Mouse (Mus musculus) layer of hippocampus, adult 8-10 months (tissue): Measurements from ENCODE around the gene Ephb3. TPM values are rescaled to one million over a fixed set of nuclear protein-coding genes. Genes with fewer than 3 reads are reported as not detected.
"Not testable (repeated sequence)": the region's sequence is repeated elsewhere in the genome, so short reads cannot be mapped to it uniquely, and the experiment has no call there.

Experiments
- DNase-seq, 2 experiments: peaks; one replicate each; pipeline ENCODE4 v3.0.0; 2022; ENCODE audit warnings: low spot score in 2 of 2
- total RNA-seq, 4 experiments: library from RNA; stranded (reverse); gene quantifications; 2 replicates each; pipeline ENCODE4 v1.2.4; 2022

Ephb3 gene
- total RNA-seq: 10 to 100 TPM; 17.3 to 19.9 (median 19.2) TPM

- DNase-seq: peak; percentile 99
These were observed at the start of gene Ephb3 for GRCm38 (mm10) chr16:21204367-21205092. Gene Ephb3 (plus strand): TSS chr16:21204755.

- DNase-seq: not testable (repeated sequence)
These were observed 48.3 kb upstream of the Ephb3 start for GRCm38 (mm10) chr16:21156261-21156660.

- not testable (repeated sequence) for DNase-seq
These were observed 45.3 kb upstream of the Ephb3 start for GRCm38 (mm10) chr16:21159226-21159625.

GRCm38 (mm10) chr16:21163423-21163822 is 41.1 kb upstream of the Ephb3 start:
- not testable (repeated sequence) for DNase-seq

GRCm38 (mm10) chr16:21165343-21166220 is 39.0 kb upstream of the Ephb3 start:
- not testable (repeated sequence) for DNase-seq

- no peak for DNase-seq
These were observed 35.8 kb upstream of the Ephb3 start for GRCm38 (mm10) chr16:21168730-21169129.

- no peak for DNase-seq
These were observed 29.3 kb upstream of the Ephb3 start for GRCm38 (mm10) chr16:21175236-21175635.

GRCm38 (mm10) chr16:21182108-21182507 is 22.4 kb upstream of the Ephb3 start:
- DNase-seq: no peak

GRCm38 (mm10) chr16:21184697-21185096 is 19.9 kb upstream of the Ephb3 start:
- no peak for DNase-seq

- DNase-seq: no peak
These were observed 17.0 kb upstream of the Ephb3 start for GRCm38 (mm10) chr16:21187568-21187967.

GRCm38 (mm10) chr16:21188345-21188744 is 16.2 kb upstream of the Ephb3 start:
- no peak for DNase-seq

- DNase-seq: no peak
These were observed 13.0 kb upstream of the Ephb3 start for GRCm38 (mm10) chr16:21191569-21191968.

- DNase-seq: no peak
These were observed 11.8 kb upstream of the Ephb3 start for GRCm38 (mm10) chr16:21192509-21193354.

- no peak for DNase-seq
These were observed 10.4 kb upstream of the Ephb3 start for GRCm38 (mm10) chr16:21194182-21194581.

GRCm38 (mm10) chr16:21195260-21195866 is 9.2 kb upstream of the Ephb3 start:
- no peak for DNase-seq

- no peak for DNase-seq
These were observed 8.0 kb upstream of the Ephb3 start for GRCm38 (mm10) chr16:21196576-21196975.

- DNase-seq: no peak
These were observed 7.0 kb upstream of the Ephb3 start for GRCm38 (mm10) chr16:21197542-21197941.

- no peak for DNase-seq
These were observed 6.5 kb upstream of the Ephb3 start for GRCm38 (mm10) chr16:21198006-21198405.

GRCm38 (mm10) chr16:21198529-21198928 is 6.0 kb upstream of the Ephb3 start:
- DNase-seq: no peak

- DNase-seq: no peak
These were observed 5.1 kb upstream of the Ephb3 start for GRCm38 (mm10) chr16:21199426-21199825.

GRCm38 (mm10) chr16:21202731-21203130 is 1.8 kb upstream of the Ephb3 start:
- no peak for DNase-seq
